Mouse (Mus musculus): ENCODE results near the gene Kirrel.

DNA sequence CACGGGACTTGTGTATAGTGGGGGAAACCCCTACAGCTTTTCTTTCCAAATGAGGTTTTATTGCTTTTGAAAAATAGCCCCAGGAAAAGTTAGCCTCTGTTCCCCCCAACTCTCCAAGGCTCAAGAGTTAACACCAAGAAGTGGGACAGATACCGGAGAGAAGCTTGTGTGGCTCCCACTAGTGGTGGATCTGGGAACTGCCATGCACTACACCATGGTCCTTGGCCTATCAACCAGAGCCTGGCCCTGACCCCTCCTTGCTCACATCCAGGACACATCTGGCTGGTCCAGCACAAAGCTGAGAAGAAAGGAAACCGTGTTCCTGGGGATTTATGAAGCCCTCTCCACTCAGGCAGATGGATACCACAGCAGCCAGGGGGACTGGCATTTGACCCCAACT is 92.3 kb downstream of the Kirrel start:
- TF ChIP-seq KAT2A (IDR thresholded peaks at IDR 0.05; ENCODE audit: insufficient replicate concordance, low read length) (no peak), MAX (IDR thresholded peaks at IDR 0.05; ENCODE audit: low read length) (no peak), EP300 (IDR thresholded peaks at IDR 0.05; ENCODE audit: low read length) (no peak), CHD2 (IDR thresholded peaks at IDR 0.05; ENCODE audit: low read length) (no peak), E2F4 (IDR thresholded peaks at IDR 0.05; ENCODE audit: insufficient replicate concordance, low read depth, low read length) (no peak), ZMIZ1 (IDR thresholded peaks at IDR 0.05; ENCODE audit: low read depth, low read length) (no peak), MEF2A (IDR thresholded peaks at IDR 0.05; ENCODE audit: borderline replicate concordance, low read depth, low read length) (no peak), POLR2AphosphoS2 (IDR thresholded peaks at IDR 0.05; ENCODE audit: low read depth, low read length) (no peak), CTCF (conservative IDR thresholded peaks at IDR 0.05 in 1 of 2, IDR thresholded peaks at IDR 0.05 in 1 of 2; ENCODE audit: low read depth in 2 of 2, low read length in 2 of 2) (peak; percentile 79 to 99), PAX5 (IDR thresholded peaks at IDR 0.05; ENCODE audit: low read length) (no peak), POLR2A (IDR thresholded peaks at IDR 0.05; ENCODE audit: low read depth, low read length) (no peak), USF2 (conservative IDR thresholded peaks at IDR 0.05; ENCODE audit: low read depth, low read length) (no peak)
